Mouse (Mus musculus) bone marrow, adult 2 months (tissue): ENCODE measurements at regions not wholly inside any gene's neighbourhood (a gene's known extent, or its start where the extent isn't known, plus 50 kb on each side); places are given as distances from the start of the nearest gene placed in this dataset.

Experiments
- H3K27ac ChIP-seq: fragments of 200-500 bp; 2 replicates; pipeline ENCODE4 v1.5.1; 2012; ENCODE audit warnings: low read depth, mild to moderate bottlenecking, control low read depth, inconsistent platforms, low read length; ENCODE audit not compliant: control insufficient read depth, poor library complexity, insufficient read depth
- H3K4me1 ChIP-seq: fragments of 200-500 bp; 2 replicates; pipeline ENCODE4 v1.6.1; 2011; ENCODE audit warnings: low read length; ENCODE audit not compliant: control insufficient read depth, insufficient read depth
- H3K4me3 ChIP-seq: fragments of 200-500 bp; replicated peaks from 2 replicates; pipeline ENCODE3; 2011; ENCODE audit warnings: mild to moderate bottlenecking, low read depth, low read length, control low read depth; ENCODE audit not compliant: control insufficient read depth
- CTCF ChIP-seq: fragments of 200-500 bp; IDR thresholded peaks from 2 replicates; pipeline ENCODE4 v1.5.1; 2011; ENCODE audit warnings: low read length, control low read depth; ENCODE audit not compliant: control insufficient read depth, insufficient read depth
- POLR2A ChIP-seq: fragments of 200-500 bp; IDR thresholded peaks from 2 replicates; pipeline ENCODE4 v1.6.1; 2011; ENCODE audit warnings: low read depth, mild to moderate bottlenecking, control low read depth, low read length, borderline replicate concordance; ENCODE audit not compliant: control insufficient read depth
- WGBS: fragments of 180-500 bp; shearing (Covaris S2); methylation state at CpG from one replicate; pipeline ENCODE4 v1.1.7; 2018; 5-methylcytosine and 5-hydroxymethylcytosine counted together

GRCm38 (mm10) chr13:107889588-107889984 lies 154.7 kb upstream of the Smim15 start:
- H3K27ac ChIP-seq = peak overlapping the region; percentile 99
- WGBS = 10% methylated on average over 66 of the region's 66 CpGs
- H3K4me3 ChIP-seq = peak overlapping the region; percentile 87
- no peaks in the 10 kb centered on the region for H3K4me1 ChIP-seq
- TF ChIP-seq CTCF = no peak
- no peak for TF ChIP-seq POLR2A

GRCm38 (mm10) chr13:107888571-107889451 lies 155.4 kb upstream of the Smim15 start:
- WGBS = 1% methylated on average over 126 of the region's 127 CpGs
- peak overlapping the region; percentile 90 for H3K4me3 ChIP-seq
- H3K27ac ChIP-seq = peak overlapping the region; percentile 86
- TF ChIP-seq CTCF = no peak
- no peak for TF ChIP-seq POLR2A
- H3K4me1 ChIP-seq = no peaks in the 10 kb centered on the region

GRCm38 (mm10) chr13:107888231-107888555 lies 156.1 kb upstream of the Smim15 start:
- 6% methylated on average over 9 of the region's 9 CpGs for WGBS
- Histone ChIP-seq H3K4me1 (no peaks in the 10 kb centered on the region), H3K4me3 (peak overlapping the region; percentile 90), H3K27ac (no peak overlapping the region; the same call in 1 of the 2 replicates)
- no peak for TF ChIP-seq POLR2A
- TF ChIP-seq CTCF = no peak

- Histone ChIP-seq H3K4me3 (no peak overlapping the region), H3K4me1 (no peaks in the 10 kb centered on the region), H3K27ac (no peak overlapping the region)
- TF ChIP-seq CTCF = no peak
- no peak for TF ChIP-seq POLR2A
- 24% methylated on average over 16 of the region's 16 CpGs for WGBS
Observed at GRCm38 (mm10) chr13:107887366-107888230, 156.6 kb upstream of the Smim15 start.

- Histone ChIP-seq H3K27ac (no peak overlapping the region), H3K4me3 (no peak overlapping the region), H3K4me1 (no peaks in the 10 kb centered on the region)
- 78% methylated on average over 3 of the region's 3 CpGs for WGBS
- TF ChIP-seq CTCF (no peak), POLR2A (no peak)
Observed at GRCm38 (mm10) chr13:107884836-107885235, 159.4 kb upstream of the Smim15 start.

GRCm38 (mm10) chr13:107882337-107882736 lies 161.9 kb upstream of the Smim15 start:
- TF ChIP-seq CTCF (no peak), POLR2A (no peak)
- WGBS = 76% methylated on average over 5 of the region's 5 CpGs

GRCm38 (mm10) chr13:107880551-107880950 lies 163.7 kb upstream of the Smim15 start:
- Histone ChIP-seq H3K27ac (no peak overlapping the region), H3K4me1 (no peaks in the 10 kb centered on the region), H3K4me3 (no peak overlapping the region)
- TF ChIP-seq CTCF = no peak
- 89% methylated on average over 2 of the region's 2 CpGs for WGBS

More at GRCm38 (mm10) chr13:107882337-107882736, 161.9 kb upstream of the Smim15 start:
- Histone ChIP-seq H3K4me1 (no peaks in the 10 kb centered on the region), H3K4me3 (no peak overlapping the region), H3K27ac (no peak overlapping the region)

- TF ChIP-seq POLR2A = no peak
- TF ChIP-seq CTCF = no peak
- WGBS = 43% methylated on average over 7 of the region's 8 CpGs
- Histone ChIP-seq H3K27ac (no peak overlapping the region), H3K4me3 (no peak overlapping the region), H3K4me1 (no peaks in the 10 kb centered on the region)
Observed at GRCm38 (mm10) chr13:107879535-107879934, 164.7 kb upstream of the Smim15 start.
